Mouse (Mus musculus) lung, postnatal 36 days (tissue): Measurements from ENCODE around the gene Bex4.
A peak's percentile ranks its signal among the peaks of the same experiment; 100 is the strongest.
"Not testable (repeated sequence)": the region's sequence is repeated elsewhere in the genome, so short reads cannot be mapped to it uniquely, and the experiment has no call there.

Source experiments
- DNase-seq: peaks from one replicate; pipeline ENCODE4 v3.0.0; 2022; ENCODE audit warnings: mixed read lengths

Bex4 gene

GRCm38 (mm10) chrX:136138827-136139639 is at the start of gene Bex4:
TSS of gene Bex4 (plus strand) at chrX:136138996.
- DNase-seq, result not testable (repeated sequence)

- DNase-seq, result no peak
Observed at GRCm38 (mm10) chrX:136092497-136093279, 46.1 kb upstream of the Bex4 start.

GRCm38 (mm10) chrX:136094421-136094820 is 44.4 kb upstream of the Bex4 start:
- DNase-seq, result no peak

- DNase-seq, result no peak
Observed at GRCm38 (mm10) chrX:136104046-136104723, 34.6 kb upstream of the Bex4 start.

- no peak for DNase-seq
Observed at GRCm38 (mm10) chrX:136104724-136105088, 34.1 kb upstream of the Bex4 start.

- DNase-seq, result peak; percentile 64
Observed at GRCm38 (mm10) chrX:136107942-136108341, 30.9 kb upstream of the Bex4 start.

- no peak for DNase-seq
Observed at GRCm38 (mm10) chrX:136115015-136115414, 23.8 kb upstream of the Bex4 start.

GRCm38 (mm10) chrX:136115419-136115961 is 23.3 kb upstream of the Bex4 start:
- no peak for DNase-seq

GRCm38 (mm10) chrX:136127038-136127743 is 11.6 kb upstream of the Bex4 start:
- DNase-seq, result no peak

GRCm38 (mm10) chrX:136127744-136128064 is 11.1 kb upstream of the Bex4 start:
- DNase-seq, result peak; percentile 53

GRCm38 (mm10) chrX:136135559-136135958 is 3.2 kb upstream of the Bex4 start:
- DNase-seq, result no peak

GRCm38 (mm10) chrX:136139640-136140004 is 826 bp downstream of the Bex4 start:
- not testable (repeated sequence) for DNase-seq

GRCm38 (mm10) chrX:136141385-136141784 is 2.6 kb downstream of the Bex4 start:
- DNase-seq, result no peak

GRCm38 (mm10) chrX:136143711-136144110 is 4.9 kb downstream of the Bex4 start:
- no peak for DNase-seq

GRCm38 (mm10) chrX:136144195-136144594 is 5.4 kb downstream of the Bex4 start:
- peak; percentile 3 for DNase-seq

- no peak for DNase-seq
Observed at GRCm38 (mm10) chrX:136170625-136171024, 31.8 kb downstream of the Bex4 start.

- peak; percentile 69 for DNase-seq
Observed at GRCm38 (mm10) chrX:136171189-136172117, 32.7 kb downstream of the Bex4 start.

GRCm38 (mm10) chrX:136172118-136172551 is 33.3 kb downstream of the Bex4 start, which contains the start of gene Tceal8:
TSS of gene Tceal8 (minus strand) at chrX:136172342.
- DNase-seq, result peak; percentile 92

- peak; percentile 0 for DNase-seq
Observed at GRCm38 (mm10) chrX:136172786-136173185, 34.0 kb downstream of the Bex4 start.

GRCm38 (mm10) chrX:136180897-136181553 is 42.2 kb downstream of the Bex4 start:
- no peak for DNase-seq

GRCm38 (mm10) chrX:136183107-136183506 is 44.3 kb downstream of the Bex4 start:
- no peak for DNase-seq
